Mouse (Mus musculus): ENCODE data around the gene Kcnh4. TPM values are rescaled to one million over a fixed set of nuclear protein-coding genes. Genes with fewer than 3 reads are reported as not detected.

Gene Kcnh4
- total RNA-seq, 1 experiment = 0.45 TPM

GRCm38 (mm10) chr11:100735134-100735865, 24.4 kb downstream of the Kcnh4 start:
- H3K9ac ChIP-seq (ENCODE audit: insufficient read depth, low read depth, low read length, poor library complexity, severe bottlenecking) = peak overlapping the region; percentile 63; the same call in 1 of the 2 replicates
- TF ChIP-seq MAFK (IDR thresholded peaks at IDR 0.05; ENCODE audit: insufficient read depth, low read depth, low read length) (no peak), HCFC1 (IDR thresholded peaks at IDR 0.05; ENCODE audit: borderline replicate concordance, insufficient read depth, low read length) (no peak), CHD2 (IDR thresholded peaks at IDR 0.05; ENCODE audit: low read depth, low read length) (no peak), ZC3H11A (IDR thresholded peaks at IDR 0.05; ENCODE audit: borderline replicate concordance, low read depth, low read length) (no peak), ZNF384 (IDR thresholded peaks at IDR 0.05; ENCODE audit: low read depth, low read length) (no peak)
- peaks cover 2% of the 10 kb centered on the region; the same call in 1 of the 2 replicates for H3K36me3 ChIP-seq (ENCODE audit: control insufficient read depth, insufficient read depth, low read length, poor library complexity, severe bottlenecking)
- no peak for DNase-seq (ENCODE audit: low read depth, low spot score)
- H3K27ac ChIP-seq (ENCODE audit: insufficient read depth, low read depth, low read length, poor library complexity, severe bottlenecking) = 0 out of 2 replicates have a peak overlapping the region, but pooled peaks have one; percentile 44
- in situ Hi-C loops (cut with MboI; ENCODE audit: low sequenced_read_pairs in 2 of 2, unreplicated experiment in 2 of 2) = no loop called here
- no peaks in the 10 kb centered on the region for H3K9me3 ChIP-seq (ENCODE audit: control insufficient read depth, insufficient read depth, low read depth, low read length)
- H3K4me3 ChIP-seq (ENCODE audit: insufficient read depth in 1 of 2, low read depth in 1 of 2, low read length in 2 of 2, poor library complexity in 1 of 2, severe bottlenecking in 1 of 2) = no peak overlapping the region; a peak in 1 of 4 replicates
- H3K4me1 ChIP-seq (ENCODE audit: control insufficient read depth in 2 of 2, insufficient read depth in 2 of 2, low read length in 2 of 2, poor library complexity in 1 of 2) = peaks cover 8 to 18% of the 10 kb centered on the region in 2 experiments; a peak in 3 of 4 replicates

- TF ChIP-seq MAFK (IDR thresholded peaks at IDR 0.05; ENCODE audit: insufficient read depth, low read depth, low read length) (no peak), CHD2 (IDR thresholded peaks at IDR 0.05; ENCODE audit: low read depth, low read length) (no peak), ZNF384 (IDR thresholded peaks at IDR 0.05; ENCODE audit: low read depth, low read length) (no peak), HCFC1 (IDR thresholded peaks at IDR 0.05; ENCODE audit: borderline replicate concordance, insufficient read depth, low read length) (no peak), ZC3H11A (IDR thresholded peaks at IDR 0.05; ENCODE audit: borderline replicate concordance, low read depth, low read length) (no peak)
- Histone ChIP-seq H3K4me1 (ENCODE audit: control insufficient read depth in 2 of 2, insufficient read depth in 2 of 2, low read length in 2 of 2, poor library complexity in 1 of 2) (peaks cover 2 to 10% of the 10 kb centered on the region in 2 experiments; a peak in 2 of 4 replicates), H3K9ac (ENCODE audit: insufficient read depth, low read depth, low read length, poor library complexity, severe bottlenecking) (no peak overlapping the region), H3K27ac (ENCODE audit: insufficient read depth, low read depth, low read length, poor library complexity, severe bottlenecking) (no peak overlapping the region), H3K36me3 (ENCODE audit: control insufficient read depth, insufficient read depth, low read length, poor library complexity, severe bottlenecking) (peaks cover 2% of the 10 kb centered on the region; the same call in 1 of the 2 replicates), H3K9me3 (ENCODE audit: control insufficient read depth, insufficient read depth, low read depth, low read length) (no peaks in the 10 kb centered on the region), H3K4me3 (ENCODE audit: insufficient read depth in 1 of 2, low read depth in 1 of 2, low read length in 2 of 2, poor library complexity in 1 of 2, severe bottlenecking in 1 of 2) (no peak overlapping the region)
- in situ Hi-C loops (cut with MboI; ENCODE audit: low sequenced_read_pairs in 2 of 2, unreplicated experiment in 2 of 2) = no loop called here
- DNase-seq (ENCODE audit: low read depth, low spot score) = no peak
Observed at GRCm38 (mm10) chr11:100730477-100731205, 29.1 kb downstream of the Kcnh4 start.

DNA sequence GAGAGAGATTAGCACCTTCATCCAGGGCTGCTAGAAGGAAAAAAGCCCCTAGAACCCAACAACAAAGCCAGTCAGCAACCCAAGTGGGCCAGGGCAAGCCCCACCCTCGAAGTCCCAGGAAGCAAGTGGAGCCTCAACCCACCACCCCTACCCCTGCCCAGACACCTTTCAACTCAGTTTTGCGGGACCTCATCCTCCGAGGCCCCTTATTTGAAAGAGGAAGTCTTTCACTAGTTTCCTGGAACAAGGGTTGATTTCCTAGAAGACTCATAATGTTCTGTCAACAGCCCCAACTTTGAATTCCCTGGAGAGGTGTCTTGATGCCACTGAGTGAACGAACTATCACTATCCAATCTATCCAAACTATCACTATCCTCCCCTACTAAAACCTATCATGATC, 29.8 kb downstream of the Kcnh4 start:
- no peaks in the 10 kb centered on the region; the same call in 1 of the 2 replicates for H3K36me3 ChIP-seq (ENCODE audit: control insufficient read depth, insufficient read depth, low read length, poor library complexity, severe bottlenecking)

GRCm38 (mm10) chr11:100728601-100729000, 31.1 kb downstream of the Kcnh4 start:
- no peak for DNase-seq (ENCODE audit: low read depth, low spot score)
- H3K4me3 ChIP-seq (ENCODE audit: insufficient read depth in 1 of 2, low read depth in 1 of 2, low read length in 2 of 2, poor library complexity in 1 of 2, severe bottlenecking in 1 of 2) = no peak overlapping the region
- H3K27ac ChIP-seq (ENCODE audit: insufficient read depth, low read depth, low read length, poor library complexity, severe bottlenecking) = no peak overlapping the region
- no peak for TF ChIP-seq ZC3H11A (IDR thresholded peaks at IDR 0.05; ENCODE audit: borderline replicate concordance, low read depth, low read length)
- TF ChIP-seq MAFK (IDR thresholded peaks at IDR 0.05; ENCODE audit: insufficient read depth, low read depth, low read length) = no peak
- no peak for TF ChIP-seq CHD2 (IDR thresholded peaks at IDR 0.05; ENCODE audit: low read depth, low read length)
- TF ChIP-seq HCFC1 (IDR thresholded peaks at IDR 0.05; ENCODE audit: borderline replicate concordance, insufficient read depth, low read length) = no peak
- no peak for TF ChIP-seq ZNF384 (IDR thresholded peaks at IDR 0.05; ENCODE audit: low read depth, low read length)
- no peaks in the 10 kb centered on the region for H3K9me3 ChIP-seq (ENCODE audit: control insufficient read depth, insufficient read depth, low read depth, low read length)
- H3K9ac ChIP-seq (ENCODE audit: insufficient read depth, low read depth, low read length, poor library complexity, severe bottlenecking) = no peak overlapping the region
- H3K4me1 ChIP-seq (ENCODE audit: control insufficient read depth in 2 of 2, insufficient read depth in 2 of 2, low read length in 2 of 2, poor library complexity in 1 of 2) = peaks cover 3 to 16% of the 10 kb centered on the region in 2 experiments; a peak in 3 of 4 replicates
- in situ Hi-C loops (cut with MboI; ENCODE audit: low sequenced_read_pairs in 2 of 2, unreplicated experiment in 2 of 2) = no loop called here
- H3K36me3 ChIP-seq (ENCODE audit: control insufficient read depth, insufficient read depth, low read length, poor library complexity, severe bottlenecking) = no peaks in the 10 kb centered on the region; the same call in 1 of the 2 replicates

More for the DNA sequence above, 29.8 kb downstream of the Kcnh4 start:
- no peak for DNase-seq (ENCODE audit: low read depth, low spot score)
- no peak overlapping the region for H3K4me3 ChIP-seq (ENCODE audit: insufficient read depth in 1 of 2, low read depth in 1 of 2, low read length in 2 of 2, poor library complexity in 1 of 2, severe bottlenecking in 1 of 2)
- no peak overlapping the region for H3K9ac ChIP-seq (ENCODE audit: insufficient read depth, low read depth, low read length, poor library complexity, severe bottlenecking)
- in situ Hi-C loops (cut with MboI; ENCODE audit: low sequenced_read_pairs in 2 of 2, unreplicated experiment in 2 of 2) = no loop called here
- no peak overlapping the region for H3K27ac ChIP-seq (ENCODE audit: insufficient read depth, low read depth, low read length, poor library complexity, severe bottlenecking)
- no peaks in the 10 kb centered on the region for H3K9me3 ChIP-seq (ENCODE audit: control insufficient read depth, insufficient read depth, low read depth, low read length)
- no peak for TF ChIP-seq HCFC1 (IDR thresholded peaks at IDR 0.05; ENCODE audit: borderline replicate concordance, insufficient read depth, low read length)
- no peak for TF ChIP-seq MAFK (IDR thresholded peaks at IDR 0.05; ENCODE audit: insufficient read depth, low read depth, low read length)
- TF ChIP-seq ZNF384 (IDR thresholded peaks at IDR 0.05; ENCODE audit: low read depth, low read length) = no peak
- TF ChIP-seq ZC3H11A (IDR thresholded peaks at IDR 0.05; ENCODE audit: borderline replicate concordance, low read depth, low read length) = no peak
- H3K4me1 ChIP-seq (ENCODE audit: control insufficient read depth in 2 of 2, insufficient read depth in 2 of 2, low read length in 2 of 2, poor library complexity in 1 of 2) = peaks cover 1 to 14% of the 10 kb centered on the region in 2 experiments; a peak in 3 of 4 replicates

Measured in ES-E14 (cell line).